Mouse (Mus musculus) limb, embryonic 14.5 days (tissue): Measurements from ENCODE around the gene Dapk1. TPM values are rescaled to one million over a fixed set of nuclear protein-coding genes. Genes with fewer than 3 reads are reported as not detected.

Experiments used
- ATAC-seq: fragments of 200-750 bp; cut with Nextera tagmentation; 2 replicates; pipeline ENCODE4 v1.8.0; 2017; ENCODE audit warnings: low read depth, moderate number of reproducible peaks, moderate TSS enrichment; ENCODE audit not compliant: low FRiP score
- DNase-seq: peaks from one replicate; pipeline ENCODE4 v3.0.0-alpha.2; 2015; ENCODE audit warnings: low spot score
- H3K27ac ChIP-seq: fragments of 300-500 bp; sonication (generic); replicated peaks from 2 replicates; pipeline ENCODE4 v1.5.1; 2014; ENCODE audit warnings: low read depth, mild to moderate bottlenecking, low read length, moderate library complexity, mixed read lengths
- H3K27me3 ChIP-seq: fragments of 300-500 bp; sonication (generic); 2 replicates; pipeline ENCODE4 v1.6.1; 2014; ENCODE audit warnings: low read length, mixed read lengths; ENCODE audit not compliant: control insufficient read depth, insufficient read depth
- H3K36me3 ChIP-seq: fragments of 300-500 bp; sonication (generic); 2 replicates; pipeline ENCODE4 v1.6.1; 2014; ENCODE audit warnings: mild to moderate bottlenecking, low read length, moderate library complexity, mixed read lengths; ENCODE audit not compliant: control insufficient read depth, insufficient read depth
- H3K4me1 ChIP-seq: fragments of 300-500 bp; sonication (generic); 2 replicates; pipeline ENCODE4 v1.6.1; 2014; ENCODE audit warnings: antibody characterized with exemption, low read length, mixed read lengths; ENCODE audit not compliant: control insufficient read depth, insufficient read depth
- H3K4me2 ChIP-seq: fragments of 300-500 bp; sonication (generic); replicated peaks from 2 replicates; pipeline ENCODE4 v1.6.1; 2014; ENCODE audit warnings: low read depth, mild to moderate bottlenecking, low read length, moderate library complexity; ENCODE audit not compliant: severe bottlenecking
- H3K4me3 ChIP-seq: fragments of 300-500 bp; sonication (generic); replicated peaks from 2 replicates; pipeline ENCODE4 v1.5.1; 2014; ENCODE audit warnings: low read length
- H3K9ac ChIP-seq: fragments of 300-500 bp; sonication (generic); 2 replicates; pipeline ENCODE4 v1.6.1; 2014; ENCODE audit warnings: mild to moderate bottlenecking, low read depth, low read length, moderate library complexity; ENCODE audit not compliant: severe bottlenecking
- H3K9me3 ChIP-seq: fragments of 300-500 bp; sonication (generic); 2 replicates; pipeline ENCODE4 v1.6.1; 2016; ENCODE audit warnings: low read length; ENCODE audit not compliant: control insufficient read depth
- POLR2A ChIP-seq: fragments of 200-500 bp; IDR thresholded peaks from 2 replicates; pipeline ENCODE4 v1.8.0; 2012; ENCODE audit warnings: inconsistent platforms, mild to moderate bottlenecking, moderate library complexity, borderline replicate concordance; ENCODE audit not compliant: insufficient read depth, insufficient read length; ENCODE audit errors: extremely low read depth
- WGBS: fragments of 180-500 bp; shearing (Covaris S2); extraction: QIAGEN DNeasy Blood & Tissue Kit; methylation state at CpG from one replicate; pipeline ENCODE4 v1.1.7; 2014; 5-methylcytosine and 5-hydroxymethylcytosine counted together
- polyA plus RNA-seq, 2 experiments: library from polyadenylated mRNA; depleted of rRNA in 1 of 2; stranded (reverse) in 1 of 2; unstranded in 1 of 2; fragments of >200 nt; fragmentation: Nextera tagmentation in 1 of 2; extraction: Ambion mirVana in 1 of 2; gene quantifications; 2 replicates each; pipeline versions ENCODE4 v1.2.1 to v1.2.3; 2012 to 2014

Dapk1 gene
- polyA plus RNA-seq, 2 experiments = 19.5 to 39.9 TPM

DNA sequence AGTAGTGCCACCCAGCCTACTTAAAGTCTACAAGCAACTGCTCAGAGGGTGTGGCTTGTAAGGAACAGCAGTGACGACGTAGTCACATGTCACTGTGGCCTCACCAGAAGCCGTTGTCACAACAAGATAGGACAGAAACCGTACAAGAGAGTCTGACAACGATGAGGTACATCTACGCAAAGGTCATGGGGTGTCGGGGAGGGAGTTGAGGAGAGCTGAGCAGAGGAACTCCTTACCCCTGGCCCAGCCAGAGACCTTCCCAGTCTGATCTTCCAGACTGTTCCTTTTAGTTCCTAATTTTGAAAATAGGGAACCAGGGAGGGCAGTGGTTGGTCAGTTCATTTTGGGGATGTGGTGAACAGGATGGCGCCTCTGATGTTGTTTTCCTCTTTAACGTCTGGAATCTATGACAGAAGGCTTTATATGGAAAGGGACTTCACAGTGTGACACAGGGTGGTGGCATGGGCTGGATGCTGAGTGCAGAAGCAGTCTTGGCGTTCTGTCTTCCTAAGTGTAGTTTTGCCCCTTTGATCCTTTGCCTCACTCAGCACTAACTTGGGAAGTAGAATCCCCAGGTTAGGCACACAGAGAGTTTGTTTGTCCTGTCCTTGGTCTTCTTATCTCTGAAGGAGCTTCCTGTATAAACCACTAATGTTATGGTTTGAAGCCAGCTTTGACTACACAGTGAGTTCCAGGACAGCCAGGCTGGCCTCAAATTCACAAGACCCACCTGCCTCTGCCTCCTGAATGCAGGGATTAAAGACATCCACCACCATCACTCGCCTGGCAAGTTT lies 71.3 kb downstream of the Dapk1 start:
- H3K36me3 ChIP-seq = no peaks in the 10 kb centered on the region
- WGBS = 91% methylated on average over 11 of the region's 11 CpGs
- H3K4me3 ChIP-seq = no peak overlapping the region
- peaks cover 11% of the 10 kb centered on the region for H3K4me1 ChIP-seq
- DNase-seq (no peak), ATAC-seq (no peak)
- no peak overlapping the region for H3K27ac ChIP-seq
- TF ChIP-seq POLR2A = no peak
- H3K4me2 ChIP-seq = no peak overlapping the region
- H3K27me3 ChIP-seq = no peaks in the 10 kb centered on the region
- no peak overlapping the region for H3K9ac ChIP-seq
- no peaks in the 10 kb centered on the region for H3K9me3 ChIP-seq

- no peak overlapping the region for H3K4me2 ChIP-seq
- H3K4me1 ChIP-seq = peaks cover 14% of the 10 kb centered on the region
- H3K9ac ChIP-seq = no peak overlapping the region
- DNase-seq (no peak), ATAC-seq (no peak)
- H3K27me3 ChIP-seq = no peaks in the 10 kb centered on the region
- no peaks in the 10 kb centered on the region for H3K36me3 ChIP-seq
- WGBS = 23% methylated on average over 2 of the region's 2 CpGs
- no peak overlapping the region for H3K4me3 ChIP-seq
- H3K9me3 ChIP-seq = no peaks in the 10 kb centered on the region
- no peak overlapping the region for H3K27ac ChIP-seq
- TF ChIP-seq POLR2A = no peak
Measured at GRCm38 (mm10) chr13:60674301-60674700, 72.6 kb downstream of the Dapk1 start.

DNA sequence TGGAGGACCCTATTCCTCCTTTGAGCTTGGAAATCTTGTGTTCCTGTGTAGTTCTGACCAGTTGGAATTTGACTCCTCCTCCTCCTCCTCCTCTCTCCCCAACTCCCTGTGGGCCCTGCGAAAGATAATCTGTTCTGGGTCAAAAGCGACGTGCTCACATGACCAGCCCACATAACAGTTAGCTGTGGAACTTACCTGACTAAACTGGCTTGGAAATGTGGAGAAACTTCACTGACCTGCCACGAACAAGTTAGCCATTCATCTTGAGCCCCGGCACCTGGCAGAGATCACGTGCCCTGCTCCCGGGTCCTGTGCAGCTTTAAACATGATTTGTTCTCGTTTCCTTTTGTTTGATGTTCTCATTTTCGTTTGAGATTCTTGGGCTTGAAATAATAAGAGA lies 73.2 kb downstream of the Dapk1 start:
- Histone ChIP-seq H3K27me3 (no peaks in the 10 kb centered on the region), H3K9me3 (no peaks in the 10 kb centered on the region), H3K9ac (no peak overlapping the region), H3K27ac (no peak overlapping the region), H3K4me3 (no peak overlapping the region), H3K36me3 (no peaks in the 10 kb centered on the region), H3K4me1 (peaks cover 14% of the 10 kb centered on the region), H3K4me2 (no peak overlapping the region)
- ATAC-seq (no peak), DNase-seq (no peak)
- WGBS = 12% methylated on average over 9 of the region's 9 CpGs
- no peak for TF ChIP-seq POLR2A

DNA sequence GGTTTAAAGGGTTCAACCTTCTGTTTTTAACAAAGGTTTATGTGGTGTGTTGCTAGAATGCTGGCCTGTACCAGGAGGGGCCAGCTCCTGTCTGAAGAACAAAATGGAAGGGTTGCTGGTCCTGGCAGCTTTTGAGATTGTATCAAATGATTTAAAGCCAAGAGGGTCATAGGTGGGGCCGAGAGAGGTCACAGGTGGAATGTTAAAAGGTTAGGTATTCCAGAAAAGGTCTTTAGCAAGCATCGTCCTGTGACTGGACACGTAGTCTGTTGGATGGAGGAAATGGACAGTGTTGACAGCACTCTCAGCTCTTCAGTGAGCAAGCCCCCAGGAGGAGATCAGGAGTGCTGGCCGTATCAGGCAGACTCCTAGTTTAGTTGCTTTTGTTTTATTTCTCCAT lies 73.7 kb downstream of the Dapk1 start:
- no peak overlapping the region for H3K27ac ChIP-seq
- H3K4me3 ChIP-seq = no peak overlapping the region
- no peak for TF ChIP-seq POLR2A
- H3K4me1 ChIP-seq = peaks cover 13% of the 10 kb centered on the region
- 53% methylated on average over 4 of the region's 4 CpGs for WGBS
- DNase-seq (no peak), ATAC-seq (no peak)
- no peaks in the 10 kb centered on the region for H3K27me3 ChIP-seq
- no peak overlapping the region for H3K4me2 ChIP-seq
- no peaks in the 10 kb centered on the region for H3K9me3 ChIP-seq
- H3K36me3 ChIP-seq = no peaks in the 10 kb centered on the region
- H3K9ac ChIP-seq = no peak overlapping the region

- H3K27me3 ChIP-seq = no peaks in the 10 kb centered on the region
- ATAC-seq = no peak
- WGBS = 31% methylated on average over 6 of the region's 6 CpGs
Measured at GRCm38 (mm10) chr13:60678912-60679311, 77.2 kb downstream of the Dapk1 start.

More at GRCm38 (mm10) chr13:60678912-60679311, 77.2 kb downstream of the Dapk1 start:
- no peak for TF ChIP-seq POLR2A
- no peak overlapping the region for H3K27ac ChIP-seq
- H3K9me3 ChIP-seq = no peaks in the 10 kb centered on the region
- DNase-seq = no peak
- H3K4me3 ChIP-seq = no peak overlapping the region
- H3K36me3 ChIP-seq = no peaks in the 10 kb centered on the region
- H3K4me1 ChIP-seq = peaks cover 12% of the 10 kb centered on the region
- no peak overlapping the region for H3K9ac ChIP-seq
- H3K4me2 ChIP-seq = no peak overlapping the region
